12 mouse cellular contexts compared by ENCODE assay signal in the genomic region with DNA sequence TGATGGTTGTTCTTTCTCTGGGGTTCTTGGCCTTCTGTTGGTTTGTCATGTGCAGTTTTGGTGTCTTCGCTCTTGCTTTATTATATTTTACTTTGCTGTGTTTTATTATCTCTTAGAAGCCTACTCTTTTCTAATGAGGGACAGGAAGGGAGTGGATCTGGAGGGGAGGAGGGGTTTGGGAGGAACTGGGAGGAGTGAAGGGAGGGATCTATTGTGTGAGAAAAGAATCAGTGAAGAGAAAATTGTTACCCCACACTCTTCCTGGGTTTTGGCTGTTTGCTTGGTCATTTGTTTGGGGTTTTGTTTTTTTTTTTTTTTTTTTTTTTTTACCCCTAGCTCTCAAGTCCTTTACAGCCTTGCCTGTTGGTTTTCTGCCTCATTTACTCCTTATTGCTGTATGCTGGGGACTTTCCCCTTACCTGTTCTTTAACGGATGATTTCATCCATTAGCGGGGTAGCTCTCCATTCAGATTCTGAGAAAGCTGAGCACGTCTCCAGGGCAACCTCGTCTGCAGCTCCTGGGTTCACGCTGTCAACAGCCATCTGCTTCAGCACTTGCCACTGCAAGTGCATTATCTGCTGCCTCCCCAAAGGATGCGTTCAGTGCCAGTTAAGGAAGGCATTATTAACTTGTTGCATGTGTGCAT. TPM values are rescaled to one million over a fixed set of nuclear protein-coding genes. Genes with fewer than 3 reads are reported as not detected.
A peak's percentile ranks its signal among the peaks of the same experiment; 100 is the strongest.
DNase-seq lines count a peak whose midpoint lies in the region; ATAC-seq lines count a peak whose summit lies in the region.
"Had no signal": no experiment of that assay in that cellular context is flagged by ENCODE, and none has a peak within 500 bp of the region (broad histone marks: within the 10 kb centered on the region; RNA-seq: fewer than 3 reads in every experiment).

No protein-coding gene starts in this region.

- no peak for DNase-seq in kidney, adult 8-10 months
- DNase-seq in forebrain, embryonic 14.5 days (ENCODE audit: low spot score), result peak; percentile 83
- DNase-seq in midbrain, embryonic 11.5 days (ENCODE audit: low spot score, missing footprints), result peak; percentile 84
- DNase-seq in retina, postnatal 1 day, result peak; percentile 66
- DNase-seq in gastrocnemius, postnatal 25 days, result no peak
- no peak for DNase-seq in adrenal gland, adult 18-20 months (ENCODE audit: low spot score in 2 of 2)
- DNase-seq in right cerebral cortex, postnatal 10 days (ENCODE audit: low spot score in 2 of 2), result no peak
- DNase-seq: adrenal gland, postnatal 14 days; cerebellum, postnatal 25 days had no signal

- 24% methylated on average over 7 of the region's 7 CpGs for WGBS in kidney, embryonic 16.5 days
- 8% methylated on average over 7 of the region's 7 CpGs for WGBS in forebrain, embryonic 14.5 days
- 16% methylated on average over 7 of the region's 7 CpGs for WGBS in midbrain, embryonic 11.5 days

- H3K36me3 ChIP-seq in kidney, embryonic 16.5 days (ENCODE audit: insufficient read depth, low read length), result no peaks in the 10 kb centered on the region
- no peaks in the 10 kb centered on the region for H3K36me3 ChIP-seq in forebrain, embryonic 14.5 days (ENCODE audit: control insufficient read depth, insufficient read depth, low read length)
- no peaks in the 10 kb centered on the region for H3K36me3 ChIP-seq in midbrain, embryonic 11.5 days (ENCODE audit: control insufficient read depth, insufficient read depth, low read length)
- H3K36me3 ChIP-seq: liver, embryonic 15.5 days had no signal

- peak; percentile 83 for ATAC-seq in kidney, embryonic 16.5 days (ENCODE audit: low FRiP score, low TSS enrichment)
- ATAC-seq in forebrain, embryonic 14.5 days, result peak; percentile 91
- peak; percentile 81 for ATAC-seq in midbrain, embryonic 11.5 days (ENCODE audit: low FRiP score)
- ATAC-seq: inflammation-experienced regulatory T-cells, adult 6 months had no signal

- no peak overlapping the region for H3K4me3 ChIP-seq in kidney, embryonic 16.5 days (ENCODE audit: low read length)
- no peak overlapping the region for H3K4me3 ChIP-seq in forebrain, embryonic 14.5 days (ENCODE audit: low read depth, low read length)
- H3K4me3 ChIP-seq in midbrain, embryonic 11.5 days (ENCODE audit: low read depth, low read length), result no peak overlapping the region
- H3K4me3 ChIP-seq: liver, embryonic 15.5 days had no signal

- no peaks in the 10 kb centered on the region for H3K9me3 ChIP-seq in kidney, embryonic 16.5 days (ENCODE audit: low read length)
- H3K9me3 ChIP-seq in forebrain, embryonic 14.5 days (replicated peaks; ENCODE audit: control insufficient read depth, low read length), result no peaks in the 10 kb centered on the region
- no peaks in the 10 kb centered on the region for H3K9me3 ChIP-seq in midbrain, embryonic 11.5 days (ENCODE audit: control insufficient read depth, low read length)
- H3K9me3 ChIP-seq: liver, embryonic 15.5 days had no signal

- no peak overlapping the region for H3K4me2 ChIP-seq in kidney, embryonic 16.5 days (replicated peaks; ENCODE audit: low read depth, low read length)
- H3K4me2 ChIP-seq in forebrain, embryonic 14.5 days (ENCODE audit: low read length), result no peak overlapping the region
- H3K4me2 ChIP-seq in midbrain, embryonic 11.5 days, result no peak overlapping the region
- H3K4me2 ChIP-seq: liver, embryonic 15.5 days had no signal

- H3K4me1 ChIP-seq in kidney, embryonic 16.5 days (ENCODE audit: insufficient read depth, low read length), result peaks cover 10% of the 10 kb centered on the region; the same call in 1 of the 2 replicates
- peaks cover 8% of the 10 kb centered on the region; the same call in 1 of the 2 replicates for H3K4me1 ChIP-seq in forebrain, embryonic 14.5 days (ENCODE audit: control insufficient read depth, insufficient read depth, low read length)
- H3K4me1 ChIP-seq in midbrain, embryonic 11.5 days (ENCODE audit: control insufficient read depth, insufficient read depth, low read length), result peaks cover 5% of the 10 kb centered on the region; the same call in 1 of the 2 replicates
- H3K4me1 ChIP-seq: liver, embryonic 15.5 days had no signal

- H3K27ac ChIP-seq in kidney, embryonic 16.5 days (ENCODE audit: low read length), result peak overlapping the region; percentile 36; the same call in 1 of the 2 replicates
- H3K27ac ChIP-seq in forebrain, embryonic 14.5 days (ENCODE audit: low read depth, low read length), result peak overlapping the region; percentile 39; the same call in 1 of the 2 replicates
- no peak overlapping the region for H3K27ac ChIP-seq in midbrain, embryonic 11.5 days (ENCODE audit: low read depth, low read length)
- H3K27ac ChIP-seq: liver, embryonic 15.5 days had no signal

- no peak overlapping the region for H3K9ac ChIP-seq in kidney, embryonic 16.5 days (replicated peaks; ENCODE audit: low read length)
- no peak overlapping the region for H3K9ac ChIP-seq in forebrain, embryonic 14.5 days (ENCODE audit: low read length)
- H3K9ac ChIP-seq in midbrain, embryonic 11.5 days (ENCODE audit: low read length), result no peak overlapping the region
- H3K9ac ChIP-seq: liver, embryonic 15.5 days had no signal

- no peaks in the 10 kb centered on the region for H3K27me3 ChIP-seq in kidney, embryonic 16.5 days (ENCODE audit: insufficient read depth, low read length)
- no peaks in the 10 kb centered on the region for H3K27me3 ChIP-seq in forebrain, embryonic 14.5 days (replicated peaks; ENCODE audit: control insufficient read depth, insufficient read depth, low read length)
- no peaks in the 10 kb centered on the region for H3K27me3 ChIP-seq in midbrain, embryonic 11.5 days (ENCODE audit: control insufficient read depth, insufficient read depth, low read length)
- H3K27me3 ChIP-seq: liver, embryonic 15.5 days had no signal

RNA-seq across cellular contexts. Expression of a gene that starts 49.1 kb away (rescaled TPM):
- 7.8 and 9.1 TPM in 2 replicates for polyA plus RNA-seq in kidney, embryonic 16.5 days (2015; fragmentation: Nextera tagmentation; extraction: Ambion mirVana)
- polyA plus RNA-seq in forebrain, embryonic 14.5 days (2014; fragmentation: Nextera tagmentation; extraction: Ambion mirVana), result 5.1 and 7.0 TPM in 2 replicates
- polyA plus RNA-seq in midbrain, embryonic 11.5 days (2014; fragmentation: Nextera tagmentation; extraction: Ambion mirVana), result 20.0 and 21.0 TPM in 2 replicates
- 10 to 100 TPM; 42.9 to 51.0 TPM for total RNA-seq in gastrocnemius, postnatal 25 days (2021)
- 10 to 100 TPM; 43.6 to 44.8 TPM for total RNA-seq in adrenal gland, adult 18-20 months (2021)

Comparison
In these comparisons a context has a peak if more than half of its experiments do, and no peak if none do; other contexts are left out.
1. DNase-seq: peak in forebrain, embryonic 14.5 days (single experiment), midbrain, embryonic 11.5 days (single experiment) and retina, postnatal 1 day (single experiment); none in kidney, adult 8-10 months (0 of 2), gastrocnemius, postnatal 25 days (single experiment), adrenal gland, adult 18-20 months (0 of 2) and right cerebral cortex, postnatal 10 days (0 of 2).
2. Peak in every context shown above with its lines, with median percentiles within 50 percentile points of each other: ATAC-seq.